Mouse (Mus musculus) adrenal gland (tissue): Measurements from ENCODE around the gene Abhd12.

Source experiments
- intact Hi-C: fragments of 180-260 bp; cut with DNase I; formaldehyde crosslinking; loops from one replicate; pipeline ENCODE4 v1.15.1; 2025

Gene Abhd12

GRCm38 (mm10) chr2:150859709-150860470 is 44.7 kb downstream of the Abhd12 start:
- intact Hi-C loops: no loop called here

GRCm38 (mm10) chr2:150858724-150859487 is 45.6 kb downstream of the Abhd12 start:
- intact Hi-C loops: no loop called here

GRCm38 (mm10) chr2:150855186-150855585 is 49.4 kb downstream of the Abhd12 start:
- intact Hi-C loops: no loop called here

GRCm38 (mm10) chr2:150851251-150851650 is 53.3 kb downstream of the Abhd12 start:
- intact Hi-C loops: no loop called here

- intact Hi-C loops: no loop called here
Observed at GRCm38 (mm10) chr2:150847436-150847995, 57.0 kb downstream of the Abhd12 start.

GRCm38 (mm10) chr2:150844798-150845197 is 59.7 kb downstream of the Abhd12 start:
- intact Hi-C loops: no loop called here

GRCm38 (mm10) chr2:150842049-150842461 is 62.5 kb downstream of the Abhd12 start:
- intact Hi-C loops: no loop called here

- intact Hi-C loops: no loop called here
Observed at GRCm38 (mm10) chr2:150841109-150841508, 63.4 kb downstream of the Abhd12 start.

- intact Hi-C loops: no loop called here
Observed at GRCm38 (mm10) chr2:150839686-150840471, 64.7 kb downstream of the Abhd12 start.

GRCm38 (mm10) chr2:150837781-150838180 is 66.8 kb downstream of the Abhd12 start:
- intact Hi-C loops: no loop called here

- intact Hi-C loops: no loop called here
Observed at GRCm38 (mm10) chr2:150836906-150837305, 67.6 kb downstream of the Abhd12 start.

GRCm38 (mm10) chr2:150835975-150836374 is 68.6 kb downstream of the Abhd12 start:
- intact Hi-C loops: no loop called here

- intact Hi-C loops: no loop called here
Observed at GRCm38 (mm10) chr2:150834616-150835015, 69.9 kb downstream of the Abhd12 start.

- intact Hi-C loops: no loop called here
Observed at GRCm38 (mm10) chr2:150832029-150832428, 72.5 kb downstream of the Abhd12 start.

- intact Hi-C loops: no loop called here
Observed at GRCm38 (mm10) chr2:150830911-150831441, 73.6 kb downstream of the Abhd12 start.

- intact Hi-C loops: no loop called here
Observed at GRCm38 (mm10) chr2:150830011-150830410, 74.5 kb downstream of the Abhd12 start.

GRCm38 (mm10) chr2:150828654-150829053 is 75.9 kb downstream of the Abhd12 start:
- intact Hi-C loops: no loop called here

GRCm38 (mm10) chr2:150828164-150828563 is 76.4 kb downstream of the Abhd12 start:
- intact Hi-C loops: no loop called here

GRCm38 (mm10) chr2:150826426-150826825 is 78.1 kb downstream of the Abhd12 start:
- intact Hi-C loops: no loop called here

- intact Hi-C loops: no loop called here
Observed at GRCm38 (mm10) chr2:150822987-150823386, 81.6 kb downstream of the Abhd12 start.

- intact Hi-C loops: no loop called here
Observed at GRCm38 (mm10) chr2:150820720-150821119, 83.8 kb downstream of the Abhd12 start.
